Mouse (Mus musculus): ENCODE data around the gene Otos. TPM values are rescaled to one million over a fixed set of nuclear protein-coding genes. Genes with fewer than 3 reads are reported as not detected.
A peak's percentile ranks its signal among the peaks of the same experiment; 100 is the strongest.

Otos gene
- not detected for total RNA-seq (2021)
- long read RNA-seq, experiment 1, result 0 reads
- long read RNA-seq, experiment 2, result 0 reads

DNA sequence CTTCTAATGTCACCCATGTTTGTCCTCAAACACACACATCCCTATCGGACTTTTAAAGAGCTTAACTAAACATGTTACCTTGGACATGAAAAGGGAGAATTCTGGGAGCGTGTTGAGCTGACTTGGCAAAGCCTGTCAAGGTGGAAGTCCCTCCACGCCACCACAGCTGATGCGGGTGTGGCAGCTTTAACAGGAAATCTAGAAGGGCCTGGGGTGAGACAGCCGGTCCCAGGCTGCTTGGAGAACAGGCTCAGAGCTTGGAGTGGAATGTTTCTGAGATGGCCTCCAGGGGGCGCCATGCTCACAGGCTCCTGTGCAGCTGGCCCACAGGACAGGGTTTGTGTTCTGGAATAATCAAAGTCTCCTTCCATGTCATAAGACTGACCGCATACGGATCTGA, at the start of gene Otos:
Gene Otos (minus strand): TSS at position 169 of the 400 bp plus-strand sequence.
- DNase-seq, result peak; percentile 52 to 59
- intact Hi-C loops (cut with DNase I), result loop anchor here (1.0 to 5.0 kb wide), 3 partner anchors 36 to 249 kb away; no protein-coding TSS in a partner anchor

DNA sequence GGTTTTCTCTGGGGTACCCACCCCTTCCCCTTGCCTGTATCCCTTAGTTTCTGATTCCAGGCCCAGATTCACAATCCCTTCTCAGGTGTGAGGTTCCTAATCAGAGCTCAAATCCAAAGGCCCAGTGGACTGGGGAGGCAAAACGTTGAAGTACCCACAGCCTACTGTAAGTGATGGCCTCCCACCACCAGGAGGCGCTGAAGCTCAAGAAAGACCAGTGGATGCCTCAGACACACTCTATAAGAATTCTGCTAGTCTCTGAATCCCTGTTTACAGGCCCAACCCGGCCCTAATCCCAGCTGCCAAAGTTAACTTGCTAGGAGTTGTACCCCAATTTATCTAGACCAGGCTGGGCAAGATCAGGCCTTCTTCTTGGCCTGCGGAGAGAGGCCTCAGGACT, 48.2 kb upstream of the Otos start:
- DNase-seq, result peak; percentile 69 to 72
- intact Hi-C loops (cut with DNase I), result loop anchor here (2.0 to 5.0 kb wide), 4 partner anchors 75 to 200 kb away; no protein-coding TSS in a partner anchor

DNA sequence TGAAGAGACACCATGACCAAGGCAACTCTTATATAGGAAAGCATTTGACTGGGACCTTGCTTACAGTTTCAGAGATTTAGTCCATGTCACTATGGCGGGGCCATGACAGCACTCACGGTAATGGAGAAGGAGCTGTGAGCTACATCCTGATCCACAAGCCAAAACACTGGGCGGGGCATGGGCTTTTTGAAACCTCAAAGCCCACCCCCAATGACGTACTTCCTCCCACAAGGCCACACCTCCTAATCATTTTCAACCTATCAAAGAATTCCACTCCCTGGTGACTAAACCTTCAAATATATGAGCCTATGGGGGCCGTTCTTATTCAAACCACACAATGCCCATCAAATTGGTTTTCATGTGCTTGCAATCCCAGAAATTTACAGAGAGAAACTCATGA, 47.1 kb upstream of the Otos start:
- intact Hi-C loops (cut with DNase I), result loop anchor here (2.0 to 5.0 kb wide), 4 partner anchors 77 to 202 kb away; no protein-coding TSS in a partner anchor
- DNase-seq, result no peak

- DNase-seq, result no peak
- intact Hi-C loops (cut with DNase I), result no loop called here
Measured at GRCm38 (mm10) chr1:92691166-92691844, 42.7 kb upstream of the Otos start.

- intact Hi-C loops (cut with DNase I), result no loop called here
- DNase-seq, result no peak
Measured at GRCm38 (mm10) chr1:92686994-92687393, 38.4 kb upstream of the Otos start.

GRCm38 (mm10) chr1:92683151-92683550, 34.5 kb upstream of the Otos start:
- intact Hi-C loops (cut with DNase I), result no loop called here
- no peak for DNase-seq

GRCm38 (mm10) chr1:92680668-92681603, 32.3 kb upstream of the Otos start:
- intact Hi-C loops (cut with DNase I), result no loop called here
- DNase-seq, result no peak

GRCm38 (mm10) chr1:92678757-92679156, 30.1 kb upstream of the Otos start:
- no peak for DNase-seq
- intact Hi-C loops (cut with DNase I), result no loop called here

- intact Hi-C loops (cut with DNase I), result no loop called here
- no peak for DNase-seq
Measured at GRCm38 (mm10) chr1:92676676-92676975, 28.0 kb upstream of the Otos start.

DNA sequence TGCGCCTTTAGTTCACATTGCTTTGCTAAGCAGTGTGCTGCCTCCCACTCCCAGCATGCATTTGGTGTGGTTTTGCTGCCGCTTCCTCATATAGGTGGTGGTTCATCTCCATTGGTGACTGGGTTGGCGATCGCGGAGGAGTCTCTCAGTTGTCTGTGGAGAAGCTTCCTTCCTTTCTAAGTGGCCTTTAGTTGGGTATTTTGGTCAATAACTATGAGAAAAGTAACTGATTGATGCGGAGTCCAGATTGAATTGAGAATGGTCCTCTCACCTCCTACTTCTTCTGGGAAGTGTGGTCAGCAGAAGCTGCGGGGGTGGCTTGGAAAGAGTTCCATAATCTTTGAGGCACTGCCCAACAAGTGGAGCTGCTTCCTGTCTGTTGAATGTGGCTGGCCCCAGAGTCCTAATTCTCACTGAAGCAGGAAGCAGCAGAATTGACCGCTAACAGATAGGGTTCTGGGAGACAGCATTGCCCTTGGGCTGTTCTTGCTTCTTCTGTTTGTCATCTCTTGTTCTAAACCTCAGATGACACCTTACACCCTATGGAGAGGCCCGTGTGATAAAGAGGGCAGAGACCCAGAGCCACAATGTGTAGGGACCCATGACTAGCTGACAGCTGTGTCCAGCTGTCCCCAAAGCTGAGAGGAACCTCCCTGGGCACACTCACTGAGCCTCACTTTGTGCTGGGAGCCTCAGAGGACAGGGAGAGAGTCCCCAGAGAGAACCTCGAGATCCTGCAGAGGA, 27.5 kb upstream of the Otos start:
- intact Hi-C loops (cut with DNase I), result no loop called here

DNA sequence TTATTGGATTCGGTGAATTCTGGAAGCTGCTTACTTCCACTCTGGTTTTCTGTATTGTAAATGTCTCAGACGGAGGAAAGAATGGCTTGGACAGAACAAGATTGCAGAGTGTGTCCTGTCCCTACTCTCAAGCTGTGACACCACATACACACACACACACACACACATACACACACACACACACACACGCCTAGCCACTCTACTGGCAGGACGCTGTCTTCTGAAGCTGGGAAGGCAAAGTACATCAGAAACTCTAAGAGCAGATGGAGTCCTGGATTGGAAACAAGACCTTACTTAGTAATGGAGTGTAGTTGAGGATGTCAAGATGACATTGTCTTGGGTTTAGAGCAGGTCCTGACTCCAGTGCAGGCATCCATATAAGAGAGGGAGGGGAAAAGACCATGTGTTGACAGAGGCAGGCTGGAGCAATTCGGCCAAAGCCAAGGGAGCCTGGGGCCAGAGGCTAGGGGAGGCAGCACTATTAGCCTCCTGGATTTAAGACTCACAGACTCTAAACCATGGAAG, 24.7 kb upstream of the Otos start:
- intact Hi-C loops (cut with DNase I), result no loop called here
- DNase-seq, result no peak

More for the DNA sequence above, 27.5 kb upstream of the Otos start:
- no peak for DNase-seq

DNA sequence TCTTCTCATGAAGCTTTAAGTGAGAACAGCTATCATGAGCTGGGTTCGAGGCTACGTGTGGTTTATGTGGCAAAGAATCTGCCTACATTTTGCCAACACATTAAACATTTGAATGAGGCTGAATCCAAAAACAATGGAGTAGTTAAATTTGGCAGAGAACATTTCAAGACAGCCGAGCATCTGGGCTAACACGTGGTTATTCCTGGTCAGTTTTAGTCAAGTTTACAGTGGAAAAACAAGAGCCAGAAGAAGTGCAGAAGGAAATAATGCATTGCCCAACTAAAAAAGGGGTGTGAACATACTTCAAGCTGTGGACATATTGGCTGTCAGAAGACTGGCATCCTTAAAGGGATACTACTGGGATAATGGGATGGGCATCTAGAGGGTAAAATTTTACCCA, 22.7 kb upstream of the Otos start:
- DNase-seq, result no peak
- intact Hi-C loops (cut with DNase I), result no loop called here

GRCm38 (mm10) chr1:92669430-92669829, 20.8 kb upstream of the Otos start:
- intact Hi-C loops (cut with DNase I), result no loop called here
- DNase-seq, result no peak

GRCm38 (mm10) chr1:92667106-92667505, 18.5 kb upstream of the Otos start:
- DNase-seq, result no peak
- intact Hi-C loops (cut with DNase I), result no loop called here

DNA sequence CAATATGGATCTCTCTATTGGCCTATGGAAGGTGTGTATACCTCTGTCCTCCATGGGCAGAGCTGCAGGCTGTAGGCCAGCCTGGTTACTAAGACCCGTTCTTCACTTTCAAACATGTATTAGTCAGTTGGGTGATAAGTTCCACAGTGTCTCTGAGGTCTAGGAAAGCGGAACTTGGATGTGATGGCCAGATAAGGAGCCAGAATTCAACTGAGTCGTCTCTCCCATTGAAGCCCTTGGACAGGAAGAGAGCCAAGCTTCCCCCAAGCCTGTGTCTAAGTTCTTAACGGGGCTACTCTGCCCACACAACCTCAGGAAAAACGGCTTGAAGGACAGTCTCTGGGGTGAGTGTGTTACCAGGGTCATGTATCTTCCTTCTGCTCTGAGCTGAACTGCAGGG, 10.8 kb upstream of the Otos start:
- no peak for DNase-seq
- intact Hi-C loops (cut with DNase I), result no loop called here

- intact Hi-C loops (cut with DNase I), result no loop called here
Measured at GRCm38 (mm10) chr1:92657025-92657820, 8.6 kb upstream of the Otos start.

GRCm38 (mm10) chr1:92654676-92655075, 6.0 kb upstream of the Otos start:
- intact Hi-C loops (cut with DNase I), result no loop called here
- DNase-seq, result no peak

More at GRCm38 (mm10) chr1:92657025-92657820, 8.6 kb upstream of the Otos start:
- no peak for DNase-seq

- intact Hi-C loops (cut with DNase I), result no loop called here
- DNase-seq, result no peak
Measured at GRCm38 (mm10) chr1:92653179-92653578, 4.5 kb upstream of the Otos start.

- no peak for DNase-seq
- intact Hi-C loops (cut with DNase I), result no loop called here
Measured at GRCm38 (mm10) chr1:92651467-92651866, 2.8 kb upstream of the Otos start.

- intact Hi-C loops (cut with DNase I), result loop anchor here (1.0 to 5.0 kb wide), 3 partner anchors 35 to 249 kb away; no protein-coding TSS in a partner anchor
- no peak for DNase-seq
Measured at GRCm38 (mm10) chr1:92648197-92648596, 444 bp downstream of the Otos start.
